Mouse (Mus musculus) stomach, embryonic 14.5 days (tissue): Measurements from ENCODE around the gene Gpr18. TPM values are rescaled to one million over a fixed set of nuclear protein-coding genes. Genes with fewer than 3 reads are reported as not detected.
"Not testable (repeated sequence)": the region's sequence is repeated elsewhere in the genome, so short reads cannot be mapped to it uniquely, and the experiment has no call there.

Experiments used
- ATAC-seq: fragments of 200-750 bp; cut with Nextera tagmentation; 2 replicates; pipeline ENCODE4 v1.8.0; 2017; ENCODE audit warnings: low read depth, moderate TSS enrichment; ENCODE audit not compliant: insufficient number of reproducible peaks, insufficient read depth, low FRiP score
- H3K27ac ChIP-seq: fragments of 300-500 bp; sonication (generic); 2 replicates; pipeline ENCODE4 v1.5.1; 2014; ENCODE audit warnings: mild to moderate bottlenecking, low read length, moderate library complexity, mixed read lengths
- H3K27me3 ChIP-seq: fragments of 300-500 bp; sonication (generic); 2 replicates; pipeline ENCODE4 v1.6.1; 2014; ENCODE audit warnings: low read length, control low read depth, mixed read lengths; ENCODE audit not compliant: control insufficient read depth, insufficient read depth
- H3K36me3 ChIP-seq: fragments of 300-500 bp; sonication (generic); 2 replicates; pipeline ENCODE4 v1.6.1; 2014; ENCODE audit warnings: mild to moderate bottlenecking, control low read depth, low read length, moderate library complexity, mixed read lengths; ENCODE audit not compliant: control insufficient read depth, insufficient read depth
- H3K4me1 ChIP-seq: fragments of 300-500 bp; sonication (generic); 2 replicates; pipeline ENCODE4 v1.6.1; 2014; ENCODE audit warnings: low read length, control low read depth, mixed read lengths; ENCODE audit not compliant: control insufficient read depth, insufficient read depth
- H3K4me2 ChIP-seq: fragments of 300-500 bp; sonication (generic); replicated peaks from 2 replicates; pipeline ENCODE4 v1.6.1; 2014; ENCODE audit warnings: low read depth, low read length, control low read depth
- H3K4me3 ChIP-seq: fragments of 300-500 bp; sonication (generic); 2 replicates; pipeline ENCODE4 v1.5.1; 2014; ENCODE audit warnings: low read depth, low read length, control low read depth
- H3K9ac ChIP-seq: fragments of 300-500 bp; sonication (generic); replicated peaks from 2 replicates; pipeline ENCODE4 v1.6.1; 2014; ENCODE audit warnings: low read depth, mild to moderate bottlenecking, control low read depth, low read length, moderate library complexity, mixed read lengths
- H3K9me3 ChIP-seq: fragments of 300-500 bp; sonication (generic); 2 replicates; pipeline ENCODE4 v1.6.1; 2016; ENCODE audit warnings: low read depth, low read length, control low read depth; ENCODE audit not compliant: control insufficient read depth
- WGBS: fragments of 180-500 bp; shearing (Covaris S2); extraction: QIAGEN DNeasy Blood & Tissue Kit; methylation state at CpG from one replicate; pipeline ENCODE4 v1.1.7; 2014; 5-methylcytosine and 5-hydroxymethylcytosine counted together
- polyA plus RNA-seq: library from polyadenylated mRNA; unstranded; fragments of >200 nt; fragmentation: Nextera tagmentation; extraction: Ambion mirVana; gene quantifications from 2 replicates; pipeline ENCODE4 v1.2.1, GENCODE M21; 2014

Gene Gpr18
- polyA plus RNA-seq, 1 experiment from 2014 or later, result 1.1 TPM

DNA sequence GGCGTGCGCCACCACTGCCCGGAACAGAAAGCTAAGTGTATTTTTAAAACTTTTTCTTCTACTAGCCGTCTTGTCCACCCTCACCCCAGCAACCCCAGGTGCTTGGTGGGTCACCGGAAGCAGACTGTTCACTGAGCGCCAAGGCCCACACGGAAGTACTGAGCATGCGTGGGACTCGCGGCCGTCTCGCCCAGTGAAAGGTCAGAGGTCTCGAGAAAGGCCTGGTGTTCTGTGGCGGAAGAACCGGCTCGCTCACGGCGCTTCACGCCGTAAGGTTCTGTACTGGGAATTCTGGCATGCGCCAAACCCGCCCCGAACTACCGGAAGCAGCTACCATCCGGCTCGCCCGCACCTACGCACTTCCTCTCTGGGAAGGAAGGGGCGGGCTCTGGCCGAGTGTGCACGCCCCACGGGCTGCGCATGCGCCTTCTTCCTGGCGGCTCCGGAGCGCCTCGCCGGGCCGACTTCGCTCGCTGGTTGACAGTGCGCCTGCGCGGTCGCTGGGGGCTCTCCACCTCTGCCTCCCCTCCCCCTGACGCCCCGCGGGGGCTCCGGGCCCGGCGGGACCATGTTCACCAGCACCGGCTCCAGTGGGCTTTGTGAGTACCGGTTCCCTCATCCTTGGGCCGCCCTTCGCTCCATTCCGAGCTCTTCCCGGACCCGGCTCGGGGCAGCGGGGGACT is 37.3 kb downstream of the Gpr18 start, which contains the start of gene Ubac2:
Gene Ubac2, plus strand, starts transcription at position 445 of the 683 bp plus-strand sequence.
- H3K4me1 ChIP-seq, result peaks cover 9% of the 10 kb centered on the region; the same call in 1 of the 2 replicates
- ATAC-seq, result peak; percentile 96
- WGBS, result under 1% methylated on average over 61 of the region's 61 CpGs
- H3K9ac ChIP-seq, result peak within 1 kb of the TSS; percentile 71
- H3K9me3 ChIP-seq, result no peaks in the 10 kb centered on the region
- peak within 1 kb of the TSS; percentile 77 for H3K4me2 ChIP-seq
- H3K27me3 ChIP-seq, result no peaks in the 10 kb centered on the region
- peak within 1 kb of the TSS; percentile 67 for H3K4me3 ChIP-seq
- peak within 1 kb of the TSS; percentile 91 for H3K27ac ChIP-seq
- H3K36me3 ChIP-seq, result no peaks in the 10 kb centered on the region

DNA sequence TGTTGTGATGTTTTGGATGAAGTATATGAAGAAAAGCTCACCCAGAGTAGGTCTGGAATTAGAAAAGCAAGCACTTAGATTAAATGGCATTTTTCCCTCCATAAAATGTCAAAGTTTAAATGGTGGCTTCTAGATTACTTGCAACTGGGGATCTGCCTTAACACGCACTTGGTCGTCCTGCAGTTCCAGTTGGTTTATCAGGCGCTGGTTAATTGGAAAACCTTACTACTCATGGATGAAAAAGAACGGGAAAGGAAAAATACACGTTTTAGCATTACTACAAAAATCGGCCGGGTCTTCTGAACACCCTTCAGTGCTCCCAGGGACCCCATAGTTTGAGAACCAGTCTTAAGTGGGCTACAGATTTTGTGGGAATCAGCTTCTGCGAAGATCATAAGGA is 37.9 kb downstream of the Gpr18 start:
- WGBS, result 32% methylated on average over 8 of the region's 8 CpGs
- Histone ChIP-seq H3K4me2 (peak overlapping the region; percentile 57), H3K4me1 (peaks cover 9% of the 10 kb centered on the region; the same call in 1 of the 2 replicates), H3K9ac (peak overlapping the region; percentile 71; the same call in 1 of the 2 replicates), H3K27me3 (no peaks in the 10 kb centered on the region), H3K36me3 (no peaks in the 10 kb centered on the region), H3K9me3 (no peaks in the 10 kb centered on the region), H3K27ac (peak overlapping the region; percentile 91), H3K4me3 (peak overlapping the region; percentile 67)
- ATAC-seq, result no peak

DNA sequence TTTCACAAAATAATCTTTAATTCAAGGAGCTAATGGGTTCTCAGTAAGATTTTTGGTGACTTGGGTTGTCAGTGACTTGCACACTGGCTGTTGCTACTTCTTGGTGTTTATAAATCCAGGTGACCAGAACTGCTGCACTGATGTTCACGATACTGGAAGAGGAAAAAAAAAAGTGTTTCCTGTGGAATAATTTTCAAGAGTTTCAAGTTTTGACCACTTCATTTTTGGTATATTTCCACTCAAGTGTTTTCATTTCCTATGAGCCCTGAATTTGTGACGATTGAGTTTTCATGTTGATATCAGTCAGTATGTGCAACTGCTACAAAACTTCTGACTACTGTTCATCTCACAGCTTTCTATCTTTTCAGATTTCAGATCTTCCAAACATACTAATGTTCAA is 38.7 kb downstream of the Gpr18 start:
- WGBS, result 82% methylated on average over 2 of the region's 2 CpGs
- H3K27me3 ChIP-seq, result no peaks in the 10 kb centered on the region
- no peak for ATAC-seq
- no peaks in the 10 kb centered on the region for H3K9me3 ChIP-seq
- H3K4me2 ChIP-seq, result no peak overlapping the region
- H3K4me3 ChIP-seq, result no peak overlapping the region
- peaks cover 6% of the 10 kb centered on the region; the same call in 1 of the 2 replicates for H3K4me1 ChIP-seq
- H3K9ac ChIP-seq, result no peak overlapping the region
- H3K27ac ChIP-seq, result no peak overlapping the region
- H3K36me3 ChIP-seq, result no peaks in the 10 kb centered on the region

DNA sequence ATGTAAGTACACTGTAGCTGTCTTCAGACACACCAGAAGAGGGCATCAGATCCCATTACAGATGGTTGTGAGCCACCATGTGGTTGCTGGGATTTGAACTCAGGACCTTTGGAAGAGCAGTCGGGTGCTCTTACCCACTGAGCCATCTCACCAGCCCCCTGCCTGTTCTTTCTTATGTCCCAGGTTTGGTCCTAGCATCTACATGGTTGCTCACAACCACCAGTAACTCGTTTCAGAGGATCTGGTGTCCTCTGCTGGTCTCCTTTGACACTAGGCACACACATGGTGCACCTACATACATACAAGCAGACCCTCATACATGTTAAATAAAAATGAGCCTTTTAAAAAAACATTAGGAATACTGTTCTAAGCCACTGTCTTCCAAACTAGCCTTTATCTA is 39.4 kb downstream of the Gpr18 start:
- H3K9ac ChIP-seq, H3K27ac ChIP-seq, H3K36me3 ChIP-seq, H3K4me2 ChIP-seq, H3K4me1 ChIP-seq, H3K9me3 ChIP-seq, ATAC-seq, H3K27me3 ChIP-seq, H3K4me3 ChIP-seq: not testable (repeated sequence)
- 60% methylated on average over 2 of the region's 2 CpGs for WGBS

DNA sequence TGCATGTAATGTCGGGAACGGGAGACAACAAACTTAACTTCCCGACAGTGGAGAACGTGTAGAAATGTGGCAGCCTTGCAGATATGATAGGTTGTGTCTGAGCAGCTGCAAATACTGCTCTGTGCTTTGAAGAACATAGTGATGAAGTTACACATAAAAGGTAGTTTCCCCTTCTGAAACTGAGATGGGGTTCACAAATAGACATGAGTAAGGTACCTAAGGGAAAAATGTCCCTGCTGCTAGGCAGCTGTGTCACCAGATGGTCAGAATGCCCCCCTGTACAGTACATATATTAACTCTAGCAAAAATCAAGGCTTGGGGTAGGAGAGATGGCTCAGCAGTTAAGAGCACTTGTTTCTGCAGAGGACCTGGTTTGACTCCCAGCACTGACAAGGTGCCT is 41.9 kb downstream of the Gpr18 start:
- Histone ChIP-seq H3K9ac (no peak overlapping the region), H3K4me1 (no peaks in the 10 kb centered on the region), H3K36me3 (no peaks in the 10 kb centered on the region), H3K27me3 (no peaks in the 10 kb centered on the region), H3K9me3 (no peaks in the 10 kb centered on the region), H3K4me2 (no peak overlapping the region), H3K4me3 (no peak overlapping the region), H3K27ac (no peak overlapping the region)
- 83% methylated on average over 4 of the region's 4 CpGs for WGBS
- ATAC-seq, result no peak

- Histone ChIP-seq H3K9me3 (no peaks in the 10 kb centered on the region), H3K27ac (no peak overlapping the region), H3K36me3 (no peaks in the 10 kb centered on the region), H3K27me3 (no peaks in the 10 kb centered on the region), H3K4me1 (no peaks in the 10 kb centered on the region), H3K9ac (no peak overlapping the region), H3K4me2 (no peak overlapping the region), H3K4me3 (no peak overlapping the region)
- no peak for ATAC-seq
- WGBS, result 68% methylated on average over 2 of the region's 2 CpGs
Observed at GRCm38 (mm10) chr14:121873172-121873571, 42.4 kb downstream of the Gpr18 start.

DNA sequence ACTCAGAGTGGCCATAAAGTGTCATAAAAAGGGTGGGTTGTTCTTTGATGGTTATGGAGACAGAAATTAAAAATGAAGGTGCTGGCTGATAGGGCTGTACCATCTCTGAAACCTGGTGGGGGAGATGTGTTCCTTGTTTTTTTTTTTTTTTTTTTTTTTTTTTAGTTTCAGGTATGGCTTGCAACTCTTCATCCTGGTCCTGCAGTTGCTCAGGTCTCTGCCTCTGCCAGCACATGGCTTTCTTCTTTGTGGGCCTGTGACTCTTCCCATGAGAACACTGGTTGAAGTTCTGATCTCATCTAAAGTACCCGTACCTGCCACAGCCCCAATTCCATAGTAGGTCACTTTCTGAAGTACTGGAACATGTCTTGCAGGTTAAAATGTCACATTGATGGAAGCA is 42.8 kb downstream of the Gpr18 start:
- Histone ChIP-seq H3K4me3 (no peak overlapping the region), H3K27ac (no peak overlapping the region), H3K4me1 (no peaks in the 10 kb centered on the region), H3K9me3 (no peaks in the 10 kb centered on the region), H3K9ac (no peak overlapping the region), H3K27me3 (no peaks in the 10 kb centered on the region), H3K36me3 (no peaks in the 10 kb centered on the region), H3K4me2 (no peak overlapping the region)
- no peak for ATAC-seq
- 82% methylated on average over 1 of the region's 1 CpGs for WGBS

GRCm38 (mm10) chr14:121869111-121869510 is 46.5 kb downstream of the Gpr18 start:
- no peak overlapping the region for H3K4me3 ChIP-seq
- H3K27ac ChIP-seq, result no peak overlapping the region
- no peaks in the 10 kb centered on the region for H3K27me3 ChIP-seq
- ATAC-seq, result no peak
- no peaks in the 10 kb centered on the region for H3K4me1 ChIP-seq
- WGBS, result 78% methylated on average over 1 of the region's 1 CpGs
- H3K9ac ChIP-seq, result no peak overlapping the region
- no peaks in the 10 kb centered on the region for H3K36me3 ChIP-seq
- no peaks in the 10 kb centered on the region for H3K9me3 ChIP-seq
- no peak overlapping the region for H3K4me2 ChIP-seq

DNA sequence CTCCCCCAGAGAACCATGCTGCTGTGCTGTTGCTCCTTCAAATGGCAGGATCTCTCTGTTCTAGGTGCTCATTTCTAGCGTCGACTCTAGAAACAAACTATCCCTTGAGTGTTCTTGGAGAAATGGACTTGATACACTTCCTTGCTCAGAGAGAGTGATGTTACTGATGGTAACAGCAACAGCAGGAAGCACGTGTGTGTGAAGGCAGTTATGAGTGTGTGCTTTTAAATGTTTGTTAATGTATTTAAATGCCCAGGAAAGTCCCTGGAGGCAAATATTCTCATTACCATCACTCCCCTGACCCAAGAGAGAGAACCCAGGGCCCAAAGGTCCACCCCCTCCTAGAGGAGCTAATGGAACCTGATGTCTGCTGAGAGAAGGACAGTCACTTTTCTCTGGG is 49.0 kb downstream of the Gpr18 start:
- no peaks in the 10 kb centered on the region for H3K36me3 ChIP-seq
- no peak for ATAC-seq
- H3K4me1 ChIP-seq, result no peaks in the 10 kb centered on the region
- H3K27me3 ChIP-seq, result no peaks in the 10 kb centered on the region
- no peaks in the 10 kb centered on the region for H3K9me3 ChIP-seq
- 79% methylated on average over 3 of the region's 3 CpGs for WGBS
- H3K27ac ChIP-seq, result no peak overlapping the region
- H3K4me3 ChIP-seq, result no peak overlapping the region
- H3K4me2 ChIP-seq, result no peak overlapping the region
- no peak overlapping the region for H3K9ac ChIP-seq
